Mouse (Mus musculus) MN1 (cell line): ENCODE data around the gene Kmt2d.
A peak's percentile ranks its signal among the peaks of the same experiment; 100 is the strongest.
"Not testable (repeated sequence)": the region's sequence is repeated elsewhere in the genome, so short reads cannot be mapped to it uniquely, and the experiment has no call there.

ENCODE experiments used
- DNase-seq: peaks from one replicate; pipeline ENCODE4 v3.0.0-alpha.2; 2016; ENCODE audit warnings: low spot score

Kmt2d gene

GRCm38 (mm10) chr15:98831684-98832035 lies 39.3 kb downstream of the Kmt2d start:
- no peak for DNase-seq

GRCm38 (mm10) chr15:98830736-98831683 lies 40.0 kb downstream of the Kmt2d start, which contains the start of gene Prkag1:
Gene Prkag1 (minus strand): TSS chr15:98831521.
- peak; percentile 98 for DNase-seq

- DNase-seq: no peak
Measured at GRCm38 (mm10) chr15:98827611-98828011, 43.4 kb downstream of the Kmt2d start.

GRCm38 (mm10) chr15:98823434-98823833 lies 47.6 kb downstream of the Kmt2d start:
- DNase-seq: no peak

- no peak for DNase-seq
Measured at GRCm38 (mm10) chr15:98822147-98822546, 48.9 kb downstream of the Kmt2d start.

GRCm38 (mm10) chr15:98821403-98821802 lies 49.6 kb downstream of the Kmt2d start:
- no peak for DNase-seq

GRCm38 (mm10) chr15:98820937-98821336 lies 50.1 kb downstream of the Kmt2d start:
- no peak for DNase-seq

GRCm38 (mm10) chr15:98818171-98818570 lies 52.8 kb downstream of the Kmt2d start:
- DNase-seq: no peak

- peak; percentile 42 for DNase-seq
Measured at GRCm38 (mm10) chr15:98812741-98813424, 58.1 kb downstream of the Kmt2d start.

GRCm38 (mm10) chr15:98810212-98810611 lies 60.8 kb downstream of the Kmt2d start:
- DNase-seq: not testable (repeated sequence)

GRCm38 (mm10) chr15:98809390-98809789 lies 61.6 kb downstream of the Kmt2d start, which contains the start of gene Ddn:
Gene Ddn (minus strand): TSS chr15:98809490.
- no peak for DNase-seq

- no peak for DNase-seq
Measured at GRCm38 (mm10) chr15:98808651-98809134, 62.3 kb downstream of the Kmt2d start.

- DNase-seq: peak; percentile 77
Measured at GRCm38 (mm10) chr15:98807895-98808650, 62.9 kb downstream of the Kmt2d start.

- DNase-seq: no peak
Measured at GRCm38 (mm10) chr15:98806809-98807770, 63.9 kb downstream of the Kmt2d start.

GRCm38 (mm10) chr15:98806071-98806808 lies 64.8 kb downstream of the Kmt2d start:
- no peak for DNase-seq

GRCm38 (mm10) chr15:98805324-98806040 lies 65.5 kb downstream of the Kmt2d start:
- no peak for DNase-seq

GRCm38 (mm10) chr15:98804054-98804453 lies 67.0 kb downstream of the Kmt2d start:
- DNase-seq: peak; percentile 85

- DNase-seq: no peak
Measured at GRCm38 (mm10) chr15:98802926-98803325, 68.1 kb downstream of the Kmt2d start.

GRCm38 (mm10) chr15:98799396-98799795 lies 71.6 kb downstream of the Kmt2d start:
- DNase-seq: peak; percentile 92
